Mouse (Mus musculus): ENCODE measurements around the gene Zzef1.

DNA sequence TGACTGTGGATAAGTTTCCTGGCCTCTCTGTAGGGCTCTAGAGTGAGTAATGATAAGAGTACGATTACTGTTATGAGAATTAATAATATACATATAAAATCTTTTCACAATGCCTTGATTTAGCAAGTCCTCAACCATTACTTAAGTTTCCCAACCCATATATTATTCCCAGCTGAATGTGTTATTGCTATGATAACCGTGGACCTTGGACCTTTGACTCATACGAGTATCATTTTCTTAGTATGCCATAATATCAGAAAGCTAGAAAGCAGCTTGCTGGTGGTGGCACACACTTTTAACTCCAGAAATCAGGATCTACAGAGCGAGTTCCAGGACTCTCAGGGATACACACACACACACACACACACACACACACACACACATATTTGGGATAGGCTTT is 12.0 kb downstream of the Zzef1 start:
- TF ChIP-seq CTCF (IDR thresholded peaks at IDR 0.05; ENCODE audit: low read depth) (no peak), EP300 (IDR thresholded peaks at IDR 0.05; ENCODE audit: low read depth) (no peak)
